Mouse (Mus musculus) lung, embryonic 15.5 days (tissue): ENCODE measurements around the gene Col2a1. TPM values are rescaled to one million over a fixed set of nuclear protein-coding genes. Genes with fewer than 3 reads are reported as not detected.

Experiments
- ATAC-seq: fragments of 200-750 bp; cut with Nextera tagmentation; 2 replicates; pipeline ENCODE4 v1.8.0; 2017; ENCODE audit warnings: moderate number of reproducible peaks, borderline replicate concordance; ENCODE audit not compliant: low FRiP score, low TSS enrichment; ENCODE audit errors: extremely low read depth
- H3K27ac ChIP-seq: fragments of 300-500 bp; sonication (generic); 2 replicates; pipeline ENCODE4 v1.5.1; 2015; ENCODE audit warnings: moderate library complexity, mild to moderate bottlenecking, inconsistent platforms
- H3K27me3 ChIP-seq: fragments of 300-500 bp; sonication (generic); 2 replicates; pipeline ENCODE4 v1.6.1; 2015; ENCODE audit warnings: inconsistent platforms
- H3K36me3 ChIP-seq: fragments of 300-500 bp; sonication (generic); 2 replicates; pipeline ENCODE4 v1.6.1; 2015; ENCODE audit warnings: inconsistent platforms
- H3K4me1 ChIP-seq: fragments of 300-500 bp; sonication (generic); 2 replicates; pipeline ENCODE4 v1.6.1; 2015; ENCODE audit warnings: inconsistent platforms
- H3K4me2 ChIP-seq: fragments of 300-500 bp; sonication (generic); 2 replicates; pipeline ENCODE4 v1.6.1; 2015; ENCODE audit warnings: inconsistent platforms, mild to moderate bottlenecking, moderate library complexity
- H3K4me3 ChIP-seq: fragments of 300-500 bp; sonication (generic); 2 replicates; pipeline ENCODE4 v1.5.1; 2015; ENCODE audit warnings: mild to moderate bottlenecking, inconsistent platforms
- H3K9ac ChIP-seq: fragments of 300-500 bp; sonication (generic); 2 replicates; pipeline ENCODE4 v1.6.1; 2015; ENCODE audit warnings: inconsistent platforms
- H3K9me3 ChIP-seq: fragments of 300-500 bp; sonication (generic); 2 replicates; pipeline ENCODE4 v1.6.1; 2016; ENCODE audit warnings: inconsistent platforms
- WGBS: fragments of 180-500 bp; shearing (Covaris S2); methylation state at CpG from one replicate; pipeline ENCODE4 v1.1.7; 2015; 5-methylcytosine and 5-hydroxymethylcytosine counted together
- polyA plus RNA-seq: library from polyadenylated mRNA; unstranded; fragments of >200 nt; fragmentation: Nextera tagmentation; extraction: Ambion mirVana; gene quantifications from 2 replicates; pipeline ENCODE4 v1.2.1, GENCODE M21; 2015

Col2a1 gene
- polyA plus RNA-seq, 1 experiment from 2014 or later: 20.1 TPM

DNA sequence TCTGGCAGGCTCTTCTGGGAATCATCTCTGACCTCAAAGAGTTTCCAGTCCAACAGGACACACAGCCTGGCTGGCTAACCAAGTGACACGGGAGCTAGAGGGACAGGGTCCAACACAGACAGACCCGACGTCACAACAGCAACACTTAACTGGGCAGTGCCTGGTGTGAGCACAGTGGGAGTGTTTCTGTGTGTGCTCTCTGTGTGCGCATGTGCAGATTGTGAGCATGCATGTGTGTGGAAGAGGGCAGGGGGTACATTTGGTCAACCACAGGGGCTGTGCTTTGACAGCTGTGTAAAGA lies 51.7 kb downstream of the Col2a1 start:
- Histone ChIP-seq H3K27me3 (no peaks in the 10 kb centered on the region), H3K4me2 (no peak overlapping the region), H3K4me1 (peaks cover 5% of the 10 kb centered on the region; the same call in 1 of the 2 replicates), H3K9ac (no peak overlapping the region), H3K36me3 (no peaks in the 10 kb centered on the region), H3K9me3 (no peaks in the 10 kb centered on the region), H3K4me3 (no peak overlapping the region), H3K27ac (no peak overlapping the region)
- ATAC-seq: no peak
- 70% methylated on average over 4 of the region's 4 CpGs for WGBS

DNA sequence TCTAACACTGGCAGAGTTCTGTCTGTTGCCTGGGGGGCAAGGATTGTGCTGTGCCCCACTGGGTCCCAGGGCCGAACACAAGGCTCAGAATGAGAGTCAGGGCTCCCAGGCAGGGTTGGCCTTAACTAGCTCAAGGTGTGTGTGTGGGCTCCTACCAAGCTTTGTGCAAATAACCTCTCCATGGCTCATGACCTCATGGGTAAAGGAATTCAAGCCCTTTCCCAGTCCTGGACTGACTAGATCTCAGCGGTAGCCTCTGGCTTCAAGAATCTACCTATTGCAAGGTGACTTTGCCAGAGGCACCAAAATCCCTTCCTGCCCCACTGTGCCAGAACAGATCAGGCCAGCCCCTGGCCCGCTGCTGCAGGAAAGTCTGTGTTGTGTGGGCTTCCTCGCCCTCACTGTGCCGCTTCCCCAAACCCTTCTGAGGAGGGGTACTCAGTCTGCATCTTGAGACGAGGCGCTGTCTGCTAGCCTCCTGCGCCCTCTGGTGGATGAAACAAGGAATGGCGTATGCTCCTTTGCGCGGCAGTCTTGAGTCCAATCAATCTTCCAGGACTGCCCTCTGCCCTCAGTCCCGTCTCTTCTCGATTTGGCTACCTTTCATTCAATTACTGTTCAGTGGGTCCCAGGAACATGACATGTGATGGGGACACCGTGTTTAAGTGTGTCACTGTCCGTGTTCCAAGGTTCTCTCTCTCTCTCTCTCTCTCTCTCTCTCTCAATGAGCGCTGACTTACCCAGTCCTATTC lies 52.2 kb downstream of the Col2a1 start:
- Histone ChIP-seq H3K9ac (no peak overlapping the region), H3K27ac (no peak overlapping the region), H3K4me3 (no peak overlapping the region), H3K27me3 (no peaks in the 10 kb centered on the region), H3K36me3 (no peaks in the 10 kb centered on the region), H3K4me1 (peaks cover 5% of the 10 kb centered on the region; the same call in 1 of the 2 replicates), H3K4me2 (peak overlapping the region; percentile 37), H3K9me3 (no peaks in the 10 kb centered on the region)
- WGBS: 13% methylated on average over 16 of the region's 16 CpGs
- peak; percentile 23; the same call in 1 of the 2 replicates for ATAC-seq

DNA sequence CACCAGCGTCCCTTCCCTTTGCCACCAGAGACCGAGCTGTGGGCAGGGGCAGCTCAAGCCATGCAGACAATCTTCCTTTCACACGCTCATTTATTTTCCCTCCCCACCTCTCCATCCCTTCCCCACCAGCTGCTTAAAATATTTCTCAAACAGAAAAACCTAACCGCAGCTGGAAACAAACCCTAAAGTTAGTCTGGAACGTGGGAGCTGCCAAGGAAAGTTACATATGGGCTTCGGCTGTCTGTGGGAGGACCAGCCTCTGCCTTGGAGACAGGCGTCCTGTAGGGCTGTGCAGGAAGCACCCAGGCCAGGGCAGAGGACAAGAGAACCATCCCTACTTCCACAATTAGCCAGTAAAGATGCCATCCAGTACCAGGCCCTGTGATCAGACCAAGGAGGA lies 54.3 kb downstream of the Col2a1 start:
- no peaks in the 10 kb centered on the region for H3K36me3 ChIP-seq
- peaks cover 5% of the 10 kb centered on the region; the same call in 1 of the 2 replicates for H3K4me1 ChIP-seq
- H3K27ac ChIP-seq: no peak overlapping the region
- 50% methylated on average over 7 of the region's 7 CpGs for WGBS
- H3K4me3 ChIP-seq: no peak overlapping the region
- H3K27me3 ChIP-seq: no peaks in the 10 kb centered on the region
- no peak overlapping the region for H3K9ac ChIP-seq
- no peak for ATAC-seq
- H3K9me3 ChIP-seq: no peaks in the 10 kb centered on the region
- no peak overlapping the region for H3K4me2 ChIP-seq

DNA sequence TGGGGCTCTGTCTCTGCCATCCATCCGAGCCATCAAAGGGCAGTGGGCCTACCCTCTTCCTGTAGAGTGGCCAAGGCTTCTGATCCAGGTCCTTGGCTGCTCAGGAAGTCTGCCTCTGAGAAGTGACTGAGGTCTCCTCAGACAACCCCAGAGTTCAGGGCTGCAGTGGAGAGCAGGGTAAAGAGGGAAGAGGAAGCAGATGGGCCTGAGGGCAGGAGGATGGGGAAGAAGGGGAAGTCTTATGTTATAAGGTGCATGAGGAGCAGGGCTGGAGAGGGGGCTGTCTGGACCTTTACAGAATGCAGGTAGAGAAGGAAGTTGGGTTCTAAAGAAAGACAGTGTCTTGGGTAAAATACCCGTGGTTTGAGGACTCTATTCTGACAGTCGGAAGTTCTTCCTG lies 54.8 kb downstream of the Col2a1 start:
- WGBS: 69% methylated on average over 3 of the region's 3 CpGs
- no peak for ATAC-seq

DNA sequence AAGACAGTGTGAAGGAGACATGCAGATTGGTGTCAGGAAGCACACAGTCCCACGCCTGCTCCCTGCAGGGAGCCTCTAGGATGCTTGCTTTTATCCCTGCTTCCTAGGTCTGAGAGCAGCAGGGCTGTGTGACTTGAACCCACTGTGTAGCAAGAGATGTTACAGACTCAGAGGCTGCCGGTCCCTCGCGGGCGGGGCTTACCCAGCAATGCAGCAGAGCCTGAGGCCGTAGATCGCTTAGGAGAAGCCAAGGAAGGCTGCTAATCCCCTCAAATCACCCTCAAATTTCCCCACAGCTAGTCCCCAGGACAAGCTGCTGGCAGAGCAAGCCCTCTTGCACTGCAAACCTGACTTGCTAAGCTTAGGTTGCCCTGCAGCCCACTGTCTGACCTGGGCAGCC lies 55.8 kb downstream of the Col2a1 start:
- no peaks in the 10 kb centered on the region for H3K36me3 ChIP-seq
- WGBS: 48% methylated on average over 7 of the region's 7 CpGs
- no peaks in the 10 kb centered on the region for H3K9me3 ChIP-seq
- no peak overlapping the region for H3K4me3 ChIP-seq
- ATAC-seq: no peak
- no peaks in the 10 kb centered on the region for H3K27me3 ChIP-seq
- H3K9ac ChIP-seq: no peak overlapping the region
- no peak overlapping the region for H3K4me2 ChIP-seq
- peaks cover 5% of the 10 kb centered on the region; the same call in 1 of the 2 replicates for H3K4me1 ChIP-seq
- H3K27ac ChIP-seq: no peak overlapping the region

More for the DNA sequence above, 54.8 kb downstream of the Col2a1 start:
- H3K4me3 ChIP-seq: no peak overlapping the region
- H3K4me2 ChIP-seq: no peak overlapping the region
- no peaks in the 10 kb centered on the region for H3K27me3 ChIP-seq
- H3K27ac ChIP-seq: no peak overlapping the region
- no peaks in the 10 kb centered on the region for H3K9me3 ChIP-seq
- H3K9ac ChIP-seq: no peak overlapping the region
- H3K36me3 ChIP-seq: no peaks in the 10 kb centered on the region
- peaks cover 5% of the 10 kb centered on the region; the same call in 1 of the 2 replicates for H3K4me1 ChIP-seq

DNA sequence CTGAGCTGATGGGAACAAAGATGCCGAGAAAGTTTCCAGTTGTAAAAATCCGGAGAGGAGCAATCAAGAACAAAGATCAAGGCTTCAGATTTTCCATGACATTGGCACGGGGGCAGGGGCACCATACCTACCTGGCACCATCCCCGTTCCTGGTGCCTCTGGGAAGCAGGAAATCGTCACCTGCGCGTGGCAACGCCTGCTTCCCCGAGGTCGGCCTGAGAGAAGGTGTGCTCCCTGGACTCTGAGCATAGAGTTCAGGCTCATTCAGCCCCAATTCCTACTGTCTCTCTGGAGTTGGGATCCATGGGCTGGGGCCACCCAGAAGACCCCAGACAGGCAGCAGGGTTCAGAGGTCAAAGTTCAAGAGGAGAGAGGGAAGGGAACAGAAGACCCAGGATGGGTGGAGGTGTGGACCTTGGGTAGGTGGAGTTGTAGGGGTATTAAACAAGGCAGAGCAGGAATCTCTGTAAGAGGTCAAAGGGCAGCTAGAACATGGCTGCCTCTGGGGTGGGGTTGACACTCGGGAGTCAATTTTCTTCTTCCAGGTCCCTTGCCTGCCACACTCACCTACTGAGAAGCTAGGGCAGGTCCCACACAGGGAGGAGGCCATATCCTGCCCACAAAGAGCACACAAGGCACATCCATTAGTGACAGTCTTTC lies 58.7 kb downstream of the Col2a1 start:
- no peak for ATAC-seq
- Histone ChIP-seq H3K4me1 (no peaks in the 10 kb centered on the region), H3K4me2 (no peak overlapping the region), H3K9ac (no peak overlapping the region), H3K4me3 (no peak overlapping the region), H3K27ac (no peak overlapping the region), H3K27me3 (no peaks in the 10 kb centered on the region), H3K9me3 (no peaks in the 10 kb centered on the region), H3K36me3 (no peaks in the 10 kb centered on the region)
- 65% methylated on average over 11 of the region's 11 CpGs for WGBS

DNA sequence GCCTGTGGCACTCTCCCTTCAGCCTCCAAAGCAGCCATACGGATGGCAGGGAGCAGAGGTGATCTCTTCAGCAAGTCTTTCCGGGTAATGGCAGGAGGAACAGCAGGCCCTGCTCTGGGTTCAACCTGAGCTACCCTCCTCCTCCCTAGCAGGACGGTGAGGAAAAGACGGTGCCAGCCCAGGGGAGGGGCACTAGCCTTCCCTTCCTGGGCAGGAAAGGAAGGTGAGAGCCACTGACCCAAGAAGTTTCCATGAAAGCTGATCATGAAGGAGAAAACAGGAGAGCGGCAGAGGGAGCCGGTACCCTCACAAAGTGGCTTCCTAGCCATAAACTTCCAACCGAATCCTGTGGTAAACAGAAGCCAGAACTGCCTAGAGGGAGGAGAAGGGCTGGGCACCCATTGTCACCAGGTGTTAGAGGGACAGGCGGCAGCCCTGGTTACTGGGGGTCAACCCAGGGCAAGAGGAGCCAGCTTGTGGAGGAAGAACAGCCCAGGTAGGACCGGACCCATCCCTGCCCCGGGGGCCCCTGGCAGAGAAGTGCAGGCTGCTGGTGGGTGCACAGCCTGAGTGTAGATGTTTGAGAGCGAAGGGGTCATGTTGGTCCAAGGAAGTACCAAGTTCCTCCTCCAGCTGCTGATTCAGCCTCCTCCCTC lies 59.4 kb downstream of the Col2a1 start:
- H3K4me1 ChIP-seq: no peaks in the 10 kb centered on the region
- no peaks in the 10 kb centered on the region for H3K36me3 ChIP-seq
- H3K9me3 ChIP-seq: no peaks in the 10 kb centered on the region
- no peak overlapping the region for H3K27ac ChIP-seq
- no peak overlapping the region for H3K4me3 ChIP-seq
- no peak for ATAC-seq
- no peaks in the 10 kb centered on the region for H3K27me3 ChIP-seq
- no peak overlapping the region for H3K9ac ChIP-seq
- 61% methylated on average over 11 of the region's 11 CpGs for WGBS
- no peak overlapping the region for H3K4me2 ChIP-seq

DNA sequence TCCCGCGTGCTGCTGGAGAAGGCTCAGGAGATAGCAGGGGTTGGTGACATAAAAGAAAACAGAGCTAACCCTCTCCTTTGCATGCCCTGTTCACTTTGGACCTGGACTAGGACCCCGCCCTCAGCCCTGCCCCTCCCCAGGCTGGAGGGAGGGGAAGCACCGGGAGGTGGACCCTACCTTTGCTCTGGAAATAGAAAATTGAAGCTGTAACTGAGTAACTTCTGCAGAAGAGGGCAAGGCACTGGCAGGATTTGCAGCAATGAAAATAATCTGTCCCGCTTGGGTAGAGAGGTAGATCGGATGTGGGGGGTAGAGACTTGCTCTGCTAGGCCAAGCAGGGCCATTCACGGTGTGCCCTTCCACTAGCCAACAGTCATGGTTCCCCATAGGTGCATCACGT lies 61.1 kb downstream of the Col2a1 start:
- no peaks in the 10 kb centered on the region for H3K9me3 ChIP-seq
- 86% methylated on average over 8 of the region's 8 CpGs for WGBS
- H3K27ac ChIP-seq: no peak overlapping the region
- no peak for ATAC-seq
- no peaks in the 10 kb centered on the region for H3K36me3 ChIP-seq
- no peak overlapping the region for H3K9ac ChIP-seq
- no peak overlapping the region for H3K4me3 ChIP-seq
- no peaks in the 10 kb centered on the region for H3K27me3 ChIP-seq
- no peak overlapping the region for H3K4me2 ChIP-seq
- H3K4me1 ChIP-seq: peaks cover 5% of the 10 kb centered on the region; the same call in 1 of the 2 replicates

DNA sequence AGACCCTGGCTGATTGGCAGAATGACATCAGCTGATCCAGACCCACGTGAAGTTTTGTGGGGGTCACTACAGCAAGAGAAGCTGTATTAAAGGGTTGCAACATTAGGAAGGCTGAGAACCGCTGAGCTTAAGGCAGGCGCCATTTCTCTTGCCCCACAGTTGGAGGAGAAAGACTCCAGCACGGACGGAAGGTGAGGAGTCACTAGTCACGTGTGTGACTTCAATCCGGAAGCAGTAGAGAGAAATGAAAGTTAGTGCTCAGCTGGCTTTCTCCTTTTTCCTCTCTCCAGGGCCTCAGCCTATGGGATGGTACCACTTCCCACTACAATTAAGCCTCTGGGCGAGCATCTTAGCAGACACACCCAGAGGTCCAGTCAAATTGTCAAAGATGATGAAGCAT lies 62.0 kb downstream of the Col2a1 start:
- Histone ChIP-seq H3K36me3 (no peaks in the 10 kb centered on the region), H3K9me3 (no peaks in the 10 kb centered on the region), H3K4me1 (peaks cover 5% of the 10 kb centered on the region; the same call in 1 of the 2 replicates), H3K27ac (no peak overlapping the region), H3K4me3 (no peak overlapping the region), H3K27me3 (no peaks in the 10 kb centered on the region), H3K9ac (no peak overlapping the region), H3K4me2 (no peak overlapping the region)
- WGBS: 79% methylated on average over 8 of the region's 8 CpGs
- ATAC-seq: no peak

DNA sequence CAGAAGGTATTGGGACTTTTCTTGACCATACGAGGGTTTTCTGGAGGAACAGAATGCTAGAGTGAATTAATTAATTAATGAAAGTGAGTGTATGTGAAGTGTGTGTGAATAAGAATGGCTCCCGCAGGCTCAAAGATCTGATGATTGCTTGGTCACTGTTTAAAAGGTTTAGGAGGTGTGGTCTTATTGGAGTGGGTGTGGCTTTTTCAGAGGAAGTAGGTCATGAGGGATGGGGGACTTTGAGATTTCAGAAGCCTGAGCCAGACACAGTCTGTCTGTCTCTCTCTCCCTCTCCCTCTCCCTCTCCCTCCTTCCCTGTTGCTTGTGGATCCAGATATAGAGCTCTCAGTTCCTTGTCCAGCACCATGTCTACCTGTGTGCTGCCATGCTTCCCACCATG lies 63.2 kb downstream of the Col2a1 start:
- 89% methylated on average over 2 of the region's 2 CpGs for WGBS
- H3K4me3 ChIP-seq: no peak overlapping the region
- H3K9ac ChIP-seq: no peak overlapping the region
- H3K27me3 ChIP-seq: no peaks in the 10 kb centered on the region
- no peak for ATAC-seq
- no peaks in the 10 kb centered on the region for H3K36me3 ChIP-seq
- no peak overlapping the region for H3K27ac ChIP-seq
- H3K4me1 ChIP-seq: peaks cover 5% of the 10 kb centered on the region; the same call in 1 of the 2 replicates
- no peak overlapping the region for H3K4me2 ChIP-seq
- no peaks in the 10 kb centered on the region for H3K9me3 ChIP-seq

DNA sequence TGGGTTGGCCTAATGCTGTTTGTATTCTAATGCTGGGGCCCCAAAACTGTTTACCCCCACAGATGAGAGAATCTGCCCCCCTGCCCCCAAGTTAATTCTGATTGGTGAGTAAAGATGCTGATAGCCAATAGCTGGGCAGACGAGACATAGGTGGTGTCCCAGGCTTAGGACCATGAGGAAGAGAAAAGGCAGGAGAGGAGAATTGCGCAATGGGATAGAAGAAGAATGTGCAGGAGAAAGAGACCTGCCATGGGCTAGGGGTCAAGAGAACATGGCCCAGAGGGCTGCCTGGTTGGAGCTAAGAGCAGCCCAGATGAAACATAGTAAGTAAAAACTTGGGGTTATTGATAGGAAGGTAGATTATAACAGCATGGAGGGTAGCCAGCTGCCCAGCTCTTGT lies 64.4 kb downstream of the Col2a1 start:
- Histone ChIP-seq H3K27ac (no peak overlapping the region), H3K9ac (no peak overlapping the region), H3K4me1 (peaks cover 5% of the 10 kb centered on the region; the same call in 1 of the 2 replicates), H3K9me3 (no peaks in the 10 kb centered on the region), H3K36me3 (no peaks in the 10 kb centered on the region), H3K4me2 (no peak overlapping the region), H3K27me3 (no peaks in the 10 kb centered on the region), H3K4me3 (no peak overlapping the region)
- ATAC-seq: no peak
- WGBS: 75% methylated on average over 2 of the region's 2 CpGs

DNA sequence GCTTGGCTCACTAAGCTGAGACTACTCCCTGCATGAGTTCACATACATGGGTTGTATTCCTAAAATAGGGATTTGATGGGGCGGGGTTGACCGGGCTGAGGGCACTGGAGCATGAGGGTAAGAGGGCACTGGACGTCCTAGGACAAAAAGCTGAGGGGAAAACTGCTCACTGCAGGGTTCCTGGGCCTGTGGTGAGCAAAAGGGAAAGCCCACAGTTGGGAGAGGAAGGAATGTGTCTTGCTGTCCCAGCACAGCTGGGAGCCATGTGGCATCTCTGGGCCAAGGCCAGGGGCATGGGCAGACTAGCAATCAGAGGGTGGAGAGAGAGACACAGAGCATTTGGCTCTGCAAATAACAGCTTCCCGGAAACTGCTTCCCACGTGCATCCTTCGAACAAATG lies 65.9 kb downstream of the Col2a1 start:
- no peaks in the 10 kb centered on the region for H3K9me3 ChIP-seq
- no peak for ATAC-seq
- H3K4me2 ChIP-seq: no peak overlapping the region
- no peak overlapping the region for H3K9ac ChIP-seq
- no peak overlapping the region for H3K4me3 ChIP-seq
- 65% methylated on average over 6 of the region's 6 CpGs for WGBS
- no peak overlapping the region for H3K27ac ChIP-seq
- H3K4me1 ChIP-seq: peaks cover 5% of the 10 kb centered on the region; the same call in 1 of the 2 replicates
- no peaks in the 10 kb centered on the region for H3K36me3 ChIP-seq
- no peaks in the 10 kb centered on the region for H3K27me3 ChIP-seq
